Mouse (Mus musculus): ENCODE data around the gene Arel1.
A peak's percentile ranks its signal among the peaks of the same experiment; 100 is the strongest.

The Arel1 gene

DNA sequence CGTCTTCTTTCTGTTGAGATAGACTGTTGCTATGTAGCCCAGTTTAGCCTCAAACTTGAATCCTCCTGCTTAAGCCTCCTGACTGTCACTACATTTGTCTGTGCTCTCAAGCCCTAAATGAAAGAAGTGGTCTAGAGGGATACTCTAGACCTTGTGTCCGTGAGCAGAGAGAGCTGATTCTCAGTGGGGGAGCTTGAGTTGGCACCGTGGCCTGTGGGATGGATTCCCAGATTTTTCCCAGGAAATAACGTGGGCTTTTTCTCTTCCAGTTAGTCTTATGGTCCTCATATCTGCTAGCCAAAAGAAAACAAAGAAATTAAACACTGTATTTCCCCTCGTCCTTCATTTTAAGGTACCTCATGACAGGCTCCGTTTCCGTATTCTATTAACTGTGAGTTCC, 70.4 kb downstream of the Arel1 start:
- DNase-seq, result no peak

DNA sequence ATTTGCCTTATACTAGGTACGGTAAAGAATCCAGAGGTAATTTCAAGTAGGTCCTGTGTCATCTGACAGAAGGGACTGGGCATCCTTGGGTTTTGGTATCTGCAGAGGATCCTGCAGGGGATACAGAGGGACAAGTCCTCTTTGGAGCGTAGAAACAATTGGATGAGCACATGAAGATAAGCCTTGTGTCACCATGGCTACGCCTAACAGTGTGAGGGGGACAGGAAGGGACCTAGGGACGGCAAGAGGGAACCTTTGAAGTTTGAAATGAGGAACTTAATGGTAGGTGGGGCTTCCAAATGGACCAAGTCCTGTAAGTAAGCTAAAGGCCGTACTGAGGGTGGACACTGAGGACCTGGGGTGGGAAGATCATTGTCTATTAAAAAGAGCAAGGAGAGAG, 73.4 kb downstream of the Arel1 start:
- DNase-seq, result no peak

DNA sequence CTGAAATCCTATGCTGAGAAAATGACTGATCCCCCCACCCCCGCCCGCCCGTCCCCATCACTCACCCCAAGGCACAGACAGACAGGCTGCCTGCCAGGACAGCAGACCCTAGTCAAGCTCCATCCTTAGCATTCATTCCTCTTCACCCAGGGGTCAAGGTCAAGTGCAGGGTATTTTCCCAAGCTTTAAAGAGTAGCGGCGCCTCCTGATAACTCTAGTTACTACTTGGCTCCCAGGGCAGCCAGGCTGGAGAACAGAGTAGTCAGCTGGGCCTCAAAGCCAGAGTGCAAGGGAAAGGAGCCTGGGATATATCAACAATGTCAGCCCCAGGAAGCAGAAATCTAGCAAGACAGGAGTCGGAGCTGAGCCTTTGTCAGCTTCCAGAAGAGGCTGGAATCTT, 74.5 kb downstream of the Arel1 start:
- no peak for DNase-seq

DNA sequence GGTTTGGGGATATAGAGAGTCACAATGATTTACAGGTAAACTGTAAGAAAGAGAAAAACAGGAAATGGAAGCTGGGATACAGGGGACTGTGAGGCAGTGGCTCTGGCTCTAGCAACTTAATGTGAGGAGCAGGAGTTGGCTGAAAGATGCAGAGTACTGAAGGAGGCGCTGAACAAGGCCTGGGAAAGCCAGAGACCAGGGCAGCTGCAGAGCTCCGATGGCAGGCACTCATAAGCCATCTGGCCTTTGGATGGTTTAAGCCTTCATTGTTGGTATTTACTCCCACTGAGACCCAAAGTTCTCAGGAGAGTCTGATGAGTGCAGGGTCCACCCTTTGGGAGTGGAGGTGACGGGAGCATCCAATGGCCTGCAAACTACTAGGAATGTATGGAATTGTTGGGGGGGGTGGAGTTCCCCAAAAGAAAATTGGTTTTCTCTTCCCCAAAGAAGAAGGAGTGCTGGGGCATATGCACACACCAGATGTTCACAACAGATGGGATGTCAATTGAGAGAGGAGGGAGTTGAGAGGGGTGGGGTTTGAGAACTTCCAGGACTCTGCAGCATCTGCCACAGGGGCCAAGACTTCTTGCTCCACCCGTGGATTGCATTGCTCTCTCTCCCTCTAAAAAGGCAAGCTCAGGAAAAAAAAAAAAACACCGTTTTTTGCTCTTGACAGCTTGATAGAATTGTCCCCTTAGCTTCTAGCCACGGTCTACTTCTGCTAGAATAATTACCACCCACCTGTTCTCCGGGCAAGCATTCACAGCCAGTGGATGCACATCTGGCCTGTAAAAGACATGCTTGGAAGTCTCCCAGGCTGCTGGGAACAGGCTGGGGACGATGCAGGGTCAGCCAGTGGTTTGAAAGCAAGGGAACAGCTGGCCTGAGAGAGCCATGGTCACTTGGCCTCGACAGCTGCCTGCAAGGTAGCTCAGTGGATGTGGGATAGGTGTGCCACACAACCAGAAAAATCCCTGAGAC, 76.8 kb downstream of the Arel1 start:
- no peak for DNase-seq

DNA sequence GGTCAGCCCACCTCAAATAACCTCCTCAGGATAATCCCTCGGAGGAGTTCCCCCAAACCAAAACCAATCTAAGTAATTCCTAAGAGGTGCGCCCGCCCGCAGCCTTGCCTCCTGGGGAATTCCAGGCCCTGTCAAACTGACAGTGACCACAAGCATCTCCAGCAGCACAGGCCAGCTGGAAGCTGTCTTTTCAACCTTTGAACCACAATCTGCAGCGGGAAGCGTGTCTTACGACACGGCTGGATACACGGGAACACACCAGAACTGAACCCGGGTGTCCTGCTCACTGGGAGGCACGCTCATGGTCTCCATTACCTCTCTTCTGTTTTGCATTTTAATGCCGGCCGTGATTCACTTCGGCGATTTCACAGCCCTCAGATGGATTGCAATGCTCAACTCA, 80.4 kb downstream of the Arel1 start:
- no peak for DNase-seq

DNA sequence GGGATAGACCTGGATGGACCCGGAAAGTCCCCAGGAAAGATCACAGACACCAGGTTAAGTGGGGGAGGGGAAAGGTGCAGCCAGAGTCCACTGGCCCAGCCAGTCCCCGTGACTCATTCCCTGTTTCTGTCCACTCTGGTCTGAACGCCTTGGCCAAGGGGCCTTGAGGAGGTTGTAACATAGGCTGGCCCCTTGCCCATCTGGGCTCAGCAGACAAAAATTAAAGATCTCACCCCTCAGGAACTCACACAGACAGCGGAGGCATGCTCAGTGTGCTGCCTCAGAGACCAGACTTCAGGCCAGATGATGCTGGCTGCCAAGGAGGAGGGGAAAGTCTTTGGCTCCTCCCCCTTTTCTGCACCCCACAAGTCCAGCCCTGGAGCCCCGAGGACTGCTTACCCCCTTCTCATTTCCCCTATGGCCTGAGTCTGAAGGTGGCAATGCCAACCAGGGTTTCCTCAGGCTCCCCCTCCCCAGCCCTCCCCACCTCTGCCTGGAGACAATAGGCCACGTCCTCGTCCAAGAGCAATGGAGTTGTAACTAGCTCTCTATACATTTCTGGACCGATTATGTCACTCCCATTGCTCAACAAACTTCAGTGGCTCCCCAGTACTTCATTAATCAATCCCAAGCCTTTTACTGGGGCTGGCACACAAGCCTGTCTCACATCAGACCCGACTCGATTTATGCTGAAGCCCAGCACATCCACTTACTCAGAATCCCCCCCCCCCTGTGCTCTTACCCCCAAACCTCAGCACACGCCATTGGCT, 85.4 kb downstream of the Arel1 start:
- no peak for DNase-seq

DNA sequence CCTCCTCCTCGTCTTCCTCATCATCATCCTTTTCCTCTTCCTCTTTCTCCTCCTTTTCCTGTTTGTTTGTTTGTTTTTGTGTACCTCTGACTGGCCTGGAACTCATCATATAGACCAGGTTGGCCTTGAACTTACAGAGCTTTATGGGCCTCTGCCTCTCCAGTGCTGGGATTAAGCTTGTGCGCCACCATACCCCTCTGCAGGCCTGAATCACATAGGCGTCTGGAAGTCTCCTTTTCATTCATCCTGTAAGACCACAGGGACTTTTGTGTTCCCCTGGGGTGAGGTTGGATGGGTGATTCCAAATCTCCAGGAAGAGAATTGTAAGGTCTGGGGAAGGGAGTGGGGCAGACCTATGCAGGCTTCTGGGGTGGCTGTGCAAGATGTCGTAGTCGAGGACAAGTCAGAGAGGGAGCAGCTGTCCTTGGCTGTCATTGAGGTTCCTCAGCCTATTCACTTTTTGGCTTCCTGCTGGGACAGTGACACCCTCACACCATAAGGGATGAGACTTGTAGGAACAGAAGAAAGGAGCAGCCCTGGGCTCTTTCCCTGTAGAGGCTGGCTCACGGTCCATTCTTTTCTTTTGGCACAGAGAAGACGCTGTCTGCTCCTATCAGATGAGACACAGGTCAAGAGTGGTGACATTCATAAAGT, 86.2 kb downstream of the Arel1 start:
- no peak for DNase-seq

DNA sequence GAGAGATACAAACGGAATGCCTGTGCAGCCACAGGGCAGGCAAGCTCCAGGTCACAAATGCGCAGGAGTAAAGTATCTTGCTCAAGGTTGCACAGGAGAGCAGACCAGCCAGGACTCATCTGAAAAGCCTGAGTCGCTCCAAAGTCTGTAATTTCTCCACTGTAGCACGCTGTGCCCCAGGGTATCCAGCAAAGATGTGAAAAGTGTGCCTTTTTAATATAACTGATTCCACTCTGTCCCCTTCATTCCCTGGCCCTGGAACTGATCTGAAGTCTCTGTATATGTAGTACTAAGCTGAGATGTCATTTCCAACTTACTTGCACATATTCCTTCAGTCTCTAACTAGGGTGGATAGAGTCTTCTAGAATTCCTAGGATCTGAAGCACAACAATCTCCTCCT, 87.9 kb downstream of the Arel1 start:
- DNase-seq, result no peak

DNA sequence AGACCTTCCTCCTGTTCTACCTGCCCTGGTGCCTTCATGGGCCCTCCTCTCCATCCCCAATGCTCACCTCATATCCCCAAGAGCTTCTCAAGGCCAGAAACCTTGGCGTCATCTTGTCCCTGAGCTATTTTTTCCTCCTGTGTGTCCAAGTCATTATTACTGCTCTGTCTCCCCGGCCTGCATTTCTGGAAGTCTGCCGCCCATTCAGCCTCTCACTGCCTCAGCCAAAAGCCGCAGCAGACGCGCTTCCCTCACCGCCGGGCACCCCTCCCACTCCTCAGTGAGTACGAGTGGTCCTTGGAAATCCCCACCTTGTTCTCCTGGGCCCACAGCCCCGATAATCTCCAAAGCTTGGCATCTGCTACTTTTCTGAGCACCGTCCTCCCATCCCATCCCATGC, 90.6 kb downstream of the Arel1 start:
- no peak for DNase-seq

DNA sequence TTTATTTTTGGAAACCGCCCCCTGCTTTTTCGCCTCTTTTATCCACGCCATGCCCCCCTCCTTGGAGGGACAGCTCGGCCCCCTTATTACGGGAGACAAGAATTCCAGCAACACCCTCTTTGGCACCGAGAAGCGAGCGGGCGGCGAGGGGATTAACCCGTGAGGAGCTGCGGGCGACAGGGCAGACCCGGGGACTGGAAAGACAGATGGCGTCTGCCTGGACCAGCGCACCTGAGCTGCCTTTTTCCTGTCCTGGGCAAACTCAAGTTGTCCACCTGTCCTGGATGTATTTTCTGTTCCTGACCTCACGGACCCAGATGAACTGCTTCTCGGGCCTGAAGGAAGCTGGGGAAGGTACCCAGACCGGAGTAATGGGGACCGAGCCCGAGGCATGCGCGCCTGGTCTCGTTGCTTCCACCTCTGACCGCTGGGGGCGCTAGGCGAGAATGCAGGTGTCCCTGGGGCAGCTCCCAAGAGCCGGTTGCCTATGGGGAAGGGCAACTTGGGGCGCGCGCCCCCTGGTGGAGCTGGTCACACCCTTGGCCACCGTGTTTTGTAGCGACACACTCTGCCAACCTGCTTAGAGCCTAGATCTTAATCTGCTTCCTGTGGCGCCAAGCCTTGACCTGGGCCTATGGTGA, 94.1 kb downstream of the Arel1 start, which contains the start of gene Ltbp2:
Ltbp2 (minus strand) TSS at position 52 of the 641 bp plus-strand sequence.
- DNase-seq, result peak; percentile 90

DNA sequence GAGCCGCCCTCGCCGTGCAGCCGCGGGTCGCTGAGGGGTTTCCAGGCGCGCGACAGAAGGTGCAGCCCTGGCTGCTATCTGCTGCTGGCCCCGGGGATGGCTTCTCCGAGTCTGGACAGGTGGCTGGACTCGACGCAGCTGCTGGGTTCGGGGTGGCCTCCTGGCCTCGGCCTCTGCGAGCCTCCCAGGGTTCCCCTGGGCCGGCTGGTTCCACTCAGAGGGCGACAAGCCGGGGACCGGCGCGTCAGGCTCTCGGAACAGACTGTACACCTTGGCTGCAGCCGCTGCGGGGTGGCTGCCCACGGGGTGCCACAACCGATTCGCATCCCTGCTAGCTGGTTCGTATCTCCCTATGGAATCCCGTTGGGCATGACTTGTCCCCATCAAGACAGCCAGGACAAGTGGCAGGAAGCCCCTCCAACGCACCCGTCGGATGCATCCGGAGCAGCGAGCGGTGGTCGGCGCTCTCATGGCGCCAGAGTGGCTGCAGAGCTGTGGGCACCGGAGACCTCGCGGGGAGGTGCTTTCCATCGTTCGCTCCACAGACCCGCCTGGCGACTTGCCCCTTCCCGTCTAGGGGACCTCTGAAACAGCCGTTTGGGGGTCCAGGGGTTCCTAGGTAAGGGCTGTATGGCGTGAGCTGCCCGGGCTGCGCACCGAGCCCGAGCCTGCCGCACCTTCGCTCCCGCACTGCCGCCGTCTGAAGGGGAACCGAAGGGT, 94.8 kb downstream of the Arel1 start:
- peak; percentile 16 for DNase-seq

DNA sequence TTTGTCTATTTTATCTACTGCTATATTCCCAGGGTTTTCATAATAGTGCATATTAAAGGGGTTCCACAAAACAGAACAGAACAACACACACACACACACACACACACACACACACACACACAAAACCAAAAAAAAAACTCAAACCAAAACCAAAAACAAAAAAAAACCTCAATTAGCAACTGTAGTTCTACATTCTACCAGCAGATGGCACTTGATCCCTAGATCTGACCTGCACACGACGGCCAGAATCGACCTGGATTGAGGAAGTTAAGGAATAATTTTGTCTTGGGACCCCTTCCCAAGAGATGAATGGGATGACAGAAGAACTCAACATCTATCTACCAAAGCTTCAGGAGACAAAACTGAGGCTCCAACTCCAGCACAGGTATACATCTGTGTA, 97.3 kb downstream of the Arel1 start:
- no peak for DNase-seq

DNA sequence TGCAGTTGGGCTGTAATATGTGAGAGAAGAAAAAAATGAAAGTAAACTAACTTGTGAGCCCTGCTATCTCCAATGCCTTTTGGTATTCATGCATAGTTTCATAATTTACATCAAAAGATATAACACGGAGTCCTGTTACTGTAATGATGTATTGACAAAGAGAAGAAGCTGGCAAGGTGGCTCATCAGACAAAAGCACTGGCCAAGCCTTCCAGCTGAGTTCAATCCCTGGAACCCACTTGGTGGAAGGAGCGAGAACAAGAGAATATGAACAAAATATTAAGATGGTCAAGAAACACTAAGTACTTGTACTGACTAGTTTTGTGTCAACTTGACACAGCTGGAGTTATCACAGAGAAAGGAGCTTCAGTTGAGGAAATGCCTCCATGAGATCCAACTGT, 98.4 kb downstream of the Arel1 start:
- no peak for DNase-seq
